Mouse (Mus musculus) frontal cortex, postnatal 25 days (tissue): ENCODE results near the gene Runx1.

Experiments
- DNase-seq, 2 experiments: peaks; one replicate each; pipeline ENCODE4 v3.0.0; 2022; ENCODE audit warnings: low spot score in 2 of 2

Gene Runx1

GRCm38 (mm10) chr16:92615234-92615799 lies 210.6 kb downstream of the Runx1 start:
- DNase-seq = no peak

GRCm38 (mm10) chr16:92612546-92612945 lies 213.4 kb downstream of the Runx1 start:
- no peak for DNase-seq

GRCm38 (mm10) chr16:92611641-92612149 lies 214.3 kb downstream of the Runx1 start:
- DNase-seq = no peak

GRCm38 (mm10) chr16:92610464-92610863 lies 215.5 kb downstream of the Runx1 start:
- DNase-seq = no peak

- DNase-seq = no peak
Observed at GRCm38 (mm10) chr16:92609717-92610077, 216.3 kb downstream of the Runx1 start.

- DNase-seq = no peak
Observed at GRCm38 (mm10) chr16:92609006-92609716, 216.8 kb downstream of the Runx1 start.

- DNase-seq = no peak
Observed at GRCm38 (mm10) chr16:92608180-92608960, 217.6 kb downstream of the Runx1 start.

- DNase-seq = no peak
Observed at GRCm38 (mm10) chr16:92606491-92606965, 219.4 kb downstream of the Runx1 start.

- peak in 1 of 2 experiments; percentile 5 for DNase-seq
Observed at GRCm38 (mm10) chr16:92605606-92606490, 220.1 kb downstream of the Runx1 start.

GRCm38 (mm10) chr16:92602504-92602903 lies 223.4 kb downstream of the Runx1 start:
- no peak for DNase-seq

- no peak for DNase-seq
Observed at GRCm38 (mm10) chr16:92601270-92601826, 224.6 kb downstream of the Runx1 start.

GRCm38 (mm10) chr16:92599451-92599850 lies 226.5 kb downstream of the Runx1 start:
- no peak for DNase-seq

GRCm38 (mm10) chr16:92597655-92598054 lies 228.3 kb downstream of the Runx1 start:
- DNase-seq = no peak

- DNase-seq = no peak
Observed at GRCm38 (mm10) chr16:92592207-92592606, 233.7 kb downstream of the Runx1 start.

- no peak for DNase-seq
Observed at GRCm38 (mm10) chr16:92591783-92592182, 234.2 kb downstream of the Runx1 start.

GRCm38 (mm10) chr16:92587836-92588235 lies 238.1 kb downstream of the Runx1 start:
- DNase-seq = no peak

GRCm38 (mm10) chr16:92581767-92582166 lies 244.2 kb downstream of the Runx1 start:
- no peak for DNase-seq

- DNase-seq = no peak
Observed at GRCm38 (mm10) chr16:92580981-92581380, 245.0 kb downstream of the Runx1 start.

GRCm38 (mm10) chr16:92578915-92579653 lies 246.9 kb downstream of the Runx1 start:
- DNase-seq = no peak

GRCm38 (mm10) chr16:92577381-92577780 lies 248.6 kb downstream of the Runx1 start:
- no peak for DNase-seq
